Mouse (Mus musculus): ENCODE results near the gene Proz.

Proz gene

DNA sequence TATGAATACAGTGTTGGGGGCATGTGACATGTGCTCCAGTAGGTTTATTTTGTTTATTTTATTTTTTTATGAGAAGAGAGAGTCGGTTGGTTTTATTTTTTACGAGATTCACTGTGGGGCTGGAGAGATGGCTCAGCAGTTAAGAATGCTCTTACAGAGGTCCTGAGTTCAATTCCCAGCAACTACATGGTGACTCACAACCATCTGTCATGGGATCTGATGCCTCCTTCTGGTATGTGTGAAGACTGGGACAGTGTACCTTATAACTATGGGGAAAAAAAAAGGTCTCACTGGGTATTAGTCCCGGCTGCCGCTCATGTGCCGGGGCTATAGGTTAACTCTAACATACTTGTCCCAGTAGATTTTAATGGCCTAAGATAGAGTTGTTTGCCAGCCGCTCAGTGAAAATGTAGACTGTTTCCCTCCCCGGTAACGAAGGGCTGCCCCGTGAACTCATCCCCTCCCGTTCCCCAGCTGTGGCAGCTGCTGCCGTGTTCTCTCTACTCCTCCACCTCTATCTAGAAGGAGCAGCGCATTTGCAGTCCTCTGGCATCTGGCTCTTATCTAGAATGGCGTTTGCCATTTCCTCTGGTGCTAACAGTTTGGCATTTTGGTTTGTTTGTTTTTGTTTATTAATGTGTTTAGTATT lies 47.4 kb downstream of the Proz start:
- no peak for DNase-seq

- no peak for DNase-seq
Measured at GRCm38 (mm10) chr8:13108967-13109366, 48.3 kb downstream of the Proz start.

GRCm38 (mm10) chr8:13109416-13109960 lies 48.8 kb downstream of the Proz start:
- no peak for DNase-seq

- DNase-seq: no peak
Measured at GRCm38 (mm10) chr8:13111917-13112316, 51.2 kb downstream of the Proz start.

GRCm38 (mm10) chr8:13113232-13113631 lies 52.5 kb downstream of the Proz start:
- DNase-seq: no peak

DNA sequence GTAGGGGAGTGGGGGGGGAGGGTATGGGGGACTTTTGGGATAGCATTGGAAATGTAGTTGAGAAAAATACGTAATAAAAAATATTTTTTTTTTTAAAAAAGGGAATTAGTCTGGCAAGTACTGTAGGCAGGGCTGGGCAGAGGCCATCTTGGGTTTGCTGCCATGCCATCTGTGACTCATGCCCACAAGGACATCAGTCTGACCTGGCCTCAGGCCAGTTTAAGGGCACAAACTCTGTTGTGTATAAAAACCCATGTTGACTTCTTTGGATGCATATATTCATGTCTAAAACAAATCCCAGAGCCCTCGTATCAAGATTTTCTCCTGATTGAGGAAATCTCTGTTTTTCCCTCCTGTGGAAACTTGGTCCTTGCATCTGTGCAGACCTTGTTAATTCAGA lies 56.4 kb downstream of the Proz start:
- no peak for DNase-seq

GRCm38 (mm10) chr8:13118516-13118915 lies 57.8 kb downstream of the Proz start:
- DNase-seq: no peak

GRCm38 (mm10) chr8:13120882-13121665 lies 60.4 kb downstream of the Proz start:
- DNase-seq: no peak

DNA sequence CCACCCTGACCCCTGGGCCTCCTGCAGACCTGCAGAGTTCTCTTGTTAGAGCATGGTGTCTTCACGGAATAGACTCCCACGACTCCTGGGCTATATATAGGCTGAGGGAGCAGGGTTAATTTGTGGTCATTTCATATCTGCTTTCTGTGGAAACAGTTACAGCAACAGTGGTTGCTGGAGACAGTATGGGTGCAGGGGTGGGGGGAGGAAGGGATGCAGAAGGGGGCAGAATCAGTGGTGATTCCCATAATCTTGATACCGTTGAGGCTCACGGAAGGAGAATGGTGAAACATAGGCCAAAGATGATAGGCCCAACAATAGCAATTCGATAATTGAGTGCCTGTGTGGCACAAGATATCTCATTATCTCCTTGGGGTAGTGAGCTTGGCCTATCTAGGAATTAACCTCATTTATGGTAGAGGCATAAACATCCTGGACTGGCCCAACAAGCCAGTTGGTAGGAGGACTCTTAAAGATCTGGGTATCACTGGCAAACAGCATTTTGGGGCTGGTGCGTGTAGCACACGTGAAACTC lies 62.2 kb downstream of the Proz start:
- no peak for DNase-seq

GRCm38 (mm10) chr8:13124897-13125296 lies 64.2 kb downstream of the Proz start:
- DNase-seq: no peak
